8 mouse cellular contexts compared by ENCODE assay signal in genomic region chr6:54594469-54595329, GRCm38 (mm10). TPM values are rescaled to one million over a fixed set of nuclear protein-coding genes. Genes with fewer than 3 reads are reported as not detected.
DNase-seq lines count a peak whose midpoint lies in the region; ATAC-seq lines count a peak whose summit lies in the region.

Gene Plekha8 (plus strand): TSS chr6:54595111.

- ATAC-seq in megakaryocyte, adult 5-6 weeks (ENCODE audit: poor library complexity, severe bottlenecking): peak; percentile 88

- peak; percentile 96 to 97 for DNase-seq in adrenal gland, adult (ENCODE audit: inconsistent age in 2 of 2, low spot score in 1 of 2)
- DNase-seq in embryo, embryonic 10 days (ENCODE audit: low spot score): peak; percentile 94
- peak; percentile 94 for DNase-seq in gastrocnemius, postnatal 10 days
- peak; percentile 69 for DNase-seq in hindlimb bud, embryonic 11.5 days (ENCODE audit: extremely low spot score, low read depth, low spot score)
- DNase-seq in left cerebral cortex, adult 8-10 months (ENCODE audit: low spot score in 2 of 2): peak; percentile 76 to 87
- peak; percentile 88 to 93 for DNase-seq in right cerebral cortex, adult 2 months (ENCODE audit: low spot score in 2 of 2)
- DNase-seq in urinary bladder, postnatal 10 days (ENCODE audit: low spot score): peak; percentile 62

RNA-seq across cellular contexts. Expression of gene Plekha8, which starts in this region (rescaled TPM):
- total RNA-seq in gastrocnemius, postnatal 10 days (2021): 1 to 10 TPM; 6.0 to 7.5 TPM
- total RNA-seq in left cerebral cortex, adult 8-10 months (2022): 10 to 100 TPM; 10.4 to 12.9 (median 11.2) TPM
- total RNA-seq in megakaryocyte, adult 5-6 weeks (2015): 1.4 and 1.8 TPM in 2 replicates
- 0.77 and 1.2 TPM in 2 replicates for total RNA-seq in megakaryocyte, adult 5-6 weeks (2017)

Comparison
In these comparisons a context has a peak if more than half of its experiments do, and no peak if none do; other contexts are left out.
1. Peak in every context shown above with its lines: DNase-seq and ATAC-seq.